Mouse (Mus musculus) hindbrain, embryonic 14.5 days (tissue): ENCODE data around the gene Gm49373. TPM values are rescaled to one million over a fixed set of nuclear protein-coding genes. Genes with fewer than 3 reads are reported as not detected.
A peak's percentile ranks its signal among the peaks of the same experiment; 100 is the strongest.

ENCODE experiments used
- ATAC-seq: fragments of 200-750 bp; cut with Nextera tagmentation; 2 replicates; pipeline ENCODE4 v1.8.0; 2017; ENCODE audit warnings: moderate number of reproducible peaks, mild to moderate bottlenecking, moderate TSS enrichment, moderate library complexity; ENCODE audit not compliant: low FRiP score
- DNase-seq: peaks from one replicate; pipeline ENCODE4 v3.0.0-alpha.2; 2015; ENCODE audit warnings: low spot score
- H3K27ac ChIP-seq: fragments of 300-500 bp; sonication (generic); 2 replicates; pipeline ENCODE4 v1.5.1; 2014; ENCODE audit warnings: mild to moderate bottlenecking, moderate library complexity
- H3K27me3 ChIP-seq: fragments of 300-500 bp; sonication (generic); 2 replicates; pipeline ENCODE4 v1.6.1; 2014; ENCODE audit warnings: mild to moderate bottlenecking, low read length, mixed read lengths; ENCODE audit not compliant: control insufficient read depth, insufficient read depth
- H3K36me3 ChIP-seq: fragments of 300-500 bp; sonication (generic); replicated peaks from 2 replicates; pipeline ENCODE4 v1.6.1; 2014; ENCODE audit not compliant: control insufficient read depth, insufficient read depth
- H3K4me1 ChIP-seq: fragments of 300-500 bp; sonication (generic); replicated peaks from 2 replicates; pipeline ENCODE4 v1.6.1; 2014; ENCODE audit warnings: antibody characterized with exemption, low read length, mixed read lengths; ENCODE audit not compliant: control insufficient read depth, insufficient read depth
- H3K4me2 ChIP-seq: fragments of 300-500 bp; sonication (generic); replicated peaks from 2 replicates; pipeline ENCODE4 v1.6.1; 2014; ENCODE audit warnings: mild to moderate bottlenecking, moderate library complexity
- H3K4me3 ChIP-seq: fragments of 300-500 bp; sonication (generic); replicated peaks from 2 replicates; pipeline ENCODE4 v1.5.1; 2014; ENCODE audit warnings: mild to moderate bottlenecking, low read length
- H3K9ac ChIP-seq: fragments of 300-500 bp; sonication (generic); 2 replicates; pipeline ENCODE4 v1.6.1; 2014
- H3K9me3 ChIP-seq: fragments of 300-500 bp; sonication (generic); 2 replicates; pipeline ENCODE4 v1.6.1; 2016; ENCODE audit warnings: low read length; ENCODE audit not compliant: control insufficient read depth
- WGBS: fragments of 180-500 bp; shearing (Covaris S2); extraction: QIAGEN DNeasy Blood & Tissue Kit; methylation state at CpG from one replicate; pipeline ENCODE4 v1.1.7; 2014; 5-methylcytosine and 5-hydroxymethylcytosine counted together
- polyA plus RNA-seq: library from polyadenylated mRNA; unstranded; fragments of >200 nt; fragmentation: Nextera tagmentation; extraction: Ambion mirVana; gene quantifications from 2 replicates; pipeline ENCODE4 v1.2.1, GENCODE M21; 2014

The Gm49373 gene
- polyA plus RNA-seq, 1 experiment from 2014 or later = 1.2 TPM

DNA sequence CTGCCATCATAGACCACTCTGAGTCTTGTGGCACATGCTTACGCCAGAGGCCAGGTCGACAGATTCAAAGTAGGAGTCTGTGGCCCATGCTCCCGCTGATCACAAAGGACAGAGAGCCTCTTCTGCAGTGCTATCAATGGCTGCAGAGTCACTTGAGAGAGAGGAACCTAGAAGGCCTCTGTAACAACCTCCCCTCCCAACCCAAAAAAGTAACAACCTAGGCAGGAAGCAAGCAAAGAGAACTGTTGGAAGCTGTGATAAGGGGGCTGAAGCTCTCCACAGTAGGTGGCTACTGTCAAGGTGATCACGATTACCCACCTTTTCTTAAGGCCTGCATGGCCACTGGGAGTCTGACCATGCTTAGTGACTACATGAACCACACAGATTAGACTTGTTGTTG lies 29.3 kb downstream of the Gm49373 start:
- DNase-seq (no peak), ATAC-seq (no peak)
- WGBS = 87% methylated on average over 4 of the region's 4 CpGs
- no peaks in the 10 kb centered on the region for H3K4me1 ChIP-seq
- H3K36me3 ChIP-seq = no peaks in the 10 kb centered on the region
- no peak overlapping the region for H3K9ac ChIP-seq
- H3K27me3 ChIP-seq = peaks cover 21% of the 10 kb centered on the region
- no peak overlapping the region for H3K27ac ChIP-seq
- H3K9me3 ChIP-seq = no peaks in the 10 kb centered on the region
- H3K4me2 ChIP-seq = no peak overlapping the region
- no peak overlapping the region for H3K4me3 ChIP-seq

GRCm38 (mm10) chr9:21041308-21041707 lies 31.6 kb downstream of the Gm49373 start:
- WGBS = 61% methylated on average over 4 of the region's 4 CpGs
- Histone ChIP-seq H3K9ac (no peak overlapping the region), H3K36me3 (no peaks in the 10 kb centered on the region), H3K4me1 (peaks cover 20% of the 10 kb centered on the region; the same call in 1 of the 2 replicates), H3K27me3 (peaks cover 44% of the 10 kb centered on the region), H3K27ac (no peak overlapping the region), H3K4me2 (no peak overlapping the region), H3K9me3 (no peaks in the 10 kb centered on the region), H3K4me3 (no peak overlapping the region)
- ATAC-seq (no peak), DNase-seq (no peak)

DNA sequence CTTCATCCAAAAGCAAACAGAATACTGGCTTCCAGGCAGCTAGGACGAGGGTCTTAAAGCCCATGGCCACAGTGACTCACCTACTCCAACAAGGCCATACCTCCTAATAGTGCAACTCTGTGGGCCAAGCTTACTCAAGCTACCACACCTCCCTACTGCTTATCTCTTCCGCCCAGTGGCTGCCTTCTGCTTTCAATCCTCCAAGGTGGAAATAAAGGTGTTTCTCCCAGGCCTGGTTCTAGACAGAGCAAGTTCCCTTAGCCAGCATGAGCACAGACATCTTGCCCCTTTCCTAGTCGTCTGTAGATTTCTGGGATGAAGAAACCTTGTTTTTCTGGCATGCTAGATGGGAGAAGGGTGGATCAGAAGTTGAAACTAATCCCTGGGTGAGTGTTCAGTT lies 33.1 kb downstream of the Gm49373 start:
- H3K4me1 ChIP-seq = peaks cover 25% of the 10 kb centered on the region; the same call in 1 of the 2 replicates
- H3K4me2 ChIP-seq = no peak overlapping the region
- H3K27ac ChIP-seq = no peak overlapping the region
- DNase-seq (no peak), ATAC-seq (no peak)
- WGBS = 75% methylated on average over 3 of the region's 3 CpGs
- H3K9ac ChIP-seq = no peak overlapping the region
- no peak overlapping the region for H3K4me3 ChIP-seq
- H3K27me3 ChIP-seq = peaks cover 59% of the 10 kb centered on the region
- no peaks in the 10 kb centered on the region for H3K36me3 ChIP-seq
- H3K9me3 ChIP-seq = no peaks in the 10 kb centered on the region

- Histone ChIP-seq H3K4me3 (peak overlapping the region; percentile 46), H3K4me2 (peak overlapping the region; percentile 76), H3K4me1 (peaks cover 36% of the 10 kb centered on the region), H3K27me3 (peaks cover 82% of the 10 kb centered on the region), H3K9me3 (no peaks in the 10 kb centered on the region), H3K9ac (peak overlapping the region; percentile 70), H3K27ac (no peak overlapping the region), H3K36me3 (no peaks in the 10 kb centered on the region)
- under 1% methylated on average over 31 of the region's 31 CpGs for WGBS
- DNase-seq (peak; percentile 61), ATAC-seq (peak; percentile 74; the same call in 1 of the 2 replicates)
These were observed 35.4 kb downstream of the Gm49373 start for GRCm38 (mm10) chr9:21037481-21037891.

DNA sequence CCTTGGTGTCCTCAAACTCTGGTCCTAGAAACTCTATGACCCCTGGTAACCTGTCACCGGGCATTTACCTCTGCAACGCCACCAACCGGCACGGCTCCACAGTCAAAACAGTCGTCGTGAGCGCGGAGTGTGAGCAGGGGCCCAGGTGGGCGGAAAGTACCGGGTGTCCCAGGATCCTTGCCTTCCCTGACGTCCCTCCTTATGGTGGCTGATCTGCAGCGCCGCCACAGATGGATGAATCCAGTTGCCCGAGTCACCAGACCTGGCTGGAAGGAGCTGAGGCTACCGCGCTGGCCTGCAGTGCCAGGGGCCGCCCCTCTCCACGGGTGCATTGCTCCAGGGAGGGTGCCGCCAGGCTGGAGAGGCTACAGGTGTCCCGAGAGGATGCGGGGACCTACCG lies 36.2 kb downstream of the Gm49373 start:
- WGBS = 2% methylated on average over 22 of the region's 22 CpGs
- Histone ChIP-seq H3K9me3 (no peaks in the 10 kb centered on the region), H3K4me2 (peak overlapping the region; percentile 76), H3K27me3 (peaks cover 90% of the 10 kb centered on the region), H3K9ac (no peak overlapping the region), H3K27ac (no peak overlapping the region), H3K4me3 (peak overlapping the region; percentile 46), H3K4me1 (peaks cover 44% of the 10 kb centered on the region), H3K36me3 (no peaks in the 10 kb centered on the region)
- no peak for ATAC-seq
- no peak for DNase-seq

DNA sequence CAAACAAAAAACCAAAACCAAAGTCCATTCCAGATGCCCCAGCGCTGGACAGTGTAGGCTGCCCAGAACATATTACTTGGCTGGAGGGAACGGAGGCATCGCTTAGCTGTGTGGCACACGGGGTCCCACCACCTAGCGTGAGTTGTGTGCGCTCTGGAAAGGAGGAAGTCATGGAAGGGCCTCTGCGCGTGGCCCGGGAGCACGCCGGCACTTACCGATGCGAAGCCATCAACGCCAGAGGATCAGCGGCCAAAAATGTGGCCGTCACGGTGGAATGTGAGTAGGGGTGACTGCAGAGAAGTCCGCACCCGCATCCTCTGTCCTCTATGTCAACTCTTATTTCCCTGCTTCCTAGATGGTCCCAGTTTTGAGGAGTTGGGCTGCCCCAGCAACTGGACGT lies 36.7 kb downstream of the Gm49373 start:
- H3K4me3 ChIP-seq = peak overlapping the region; percentile 46
- ATAC-seq (no peak), DNase-seq (no peak)
- peaks cover 91% of the 10 kb centered on the region for H3K27me3 ChIP-seq
- H3K9me3 ChIP-seq = no peaks in the 10 kb centered on the region
- H3K27ac ChIP-seq = no peak overlapping the region
- H3K9ac ChIP-seq = no peak overlapping the region
- no peaks in the 10 kb centered on the region for H3K36me3 ChIP-seq
- H3K4me2 ChIP-seq = peak overlapping the region; percentile 76
- 7% methylated on average over 20 of the region's 20 CpGs for WGBS
- peaks cover 45% of the 10 kb centered on the region for H3K4me1 ChIP-seq

- H3K9ac ChIP-seq = no peak overlapping the region
- DNase-seq (no peak), ATAC-seq (no peak)
- H3K27me3 ChIP-seq = peaks cover 93% of the 10 kb centered on the region
- peak overlapping the region; percentile 46; the same call in 1 of the 2 replicates for H3K4me3 ChIP-seq
- peaks cover 45% of the 10 kb centered on the region for H3K4me1 ChIP-seq
- WGBS = 18% methylated on average over 9 of the region's 9 CpGs
- no peaks in the 10 kb centered on the region for H3K36me3 ChIP-seq
- H3K9me3 ChIP-seq = no peaks in the 10 kb centered on the region
- no peak overlapping the region for H3K27ac ChIP-seq
- peak overlapping the region; percentile 76 for H3K4me2 ChIP-seq
These were observed 37.3 kb downstream of the Gm49373 start for GRCm38 (mm10) chr9:21035586-21035985.

DNA sequence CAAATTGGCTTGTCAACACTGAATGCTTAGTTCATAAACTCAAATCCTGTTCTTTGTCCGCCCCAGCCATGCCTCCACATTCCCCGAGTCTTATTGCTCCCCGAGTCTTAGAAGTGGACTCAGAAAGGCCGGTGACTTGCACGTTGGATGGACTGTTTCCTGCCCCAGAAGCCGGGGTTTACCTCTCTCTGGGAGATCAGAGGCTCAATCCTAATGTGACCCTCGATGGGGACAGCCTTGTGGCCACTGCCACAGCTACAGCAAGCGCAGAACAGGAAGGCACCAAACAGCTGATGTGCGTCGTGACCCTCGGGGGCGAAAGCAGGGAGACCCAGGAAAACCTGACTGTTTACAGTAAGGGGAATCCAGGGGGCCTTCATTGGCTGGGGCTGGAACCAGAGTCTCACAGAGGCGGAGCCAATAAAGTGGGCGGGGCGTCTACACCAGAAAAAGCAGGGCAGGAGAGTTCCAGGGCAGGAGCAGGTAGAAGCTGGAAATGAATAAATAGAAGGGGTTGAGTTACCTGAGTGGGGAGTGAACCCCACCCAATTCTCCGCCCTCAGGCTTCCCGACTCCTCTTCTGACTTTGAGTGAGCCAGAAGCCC lies 38.3 kb downstream of the Gm49373 start:
- no peak overlapping the region for H3K4me3 ChIP-seq
- peaks cover 48% of the 10 kb centered on the region for H3K4me1 ChIP-seq
- WGBS = 6% methylated on average over 17 of the region's 17 CpGs

DNA sequence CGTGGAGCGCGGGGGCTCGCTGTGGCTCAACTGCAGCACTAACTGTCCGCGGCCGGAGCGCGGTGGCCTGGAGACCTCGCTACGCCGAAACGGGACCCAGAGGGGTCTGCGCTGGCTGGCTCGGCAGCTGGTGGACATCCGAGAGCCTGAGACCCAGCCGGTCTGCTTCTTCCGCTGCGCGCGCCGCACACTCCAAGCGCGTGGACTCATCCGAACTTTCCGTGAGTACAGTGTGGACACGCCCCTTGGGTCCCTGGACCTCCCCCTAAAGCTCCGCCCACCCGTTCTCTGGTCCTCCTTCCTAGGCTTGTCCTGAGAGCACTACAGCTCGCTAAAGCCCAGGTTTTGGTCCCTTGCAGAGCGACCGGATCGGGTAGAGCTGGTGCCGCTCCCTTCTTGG lies 39.8 kb downstream of the Gm49373 start:
- H3K4me1 ChIP-seq = peaks cover 51% of the 10 kb centered on the region
- no peak overlapping the region for H3K9ac ChIP-seq
- under 1% methylated on average over 34 of the region's 34 CpGs for WGBS
- DNase-seq (peak; percentile 54), ATAC-seq (no peak)
- peak overlapping the region; percentile 90 for H3K4me2 ChIP-seq
- H3K27ac ChIP-seq = no peak overlapping the region
- peaks cover 93% of the 10 kb centered on the region for H3K27me3 ChIP-seq
- peak overlapping the region; percentile 41 for H3K4me3 ChIP-seq
- no peaks in the 10 kb centered on the region for H3K9me3 ChIP-seq
- no peaks in the 10 kb centered on the region for H3K36me3 ChIP-seq

More for the DNA sequence above, 38.3 kb downstream of the Gm49373 start:
- no peak for DNase-seq
- no peaks in the 10 kb centered on the region for H3K36me3 ChIP-seq
- no peak overlapping the region for H3K27ac ChIP-seq
- H3K9ac ChIP-seq = no peak overlapping the region
- no peak for ATAC-seq
- H3K27me3 ChIP-seq = peaks cover 93% of the 10 kb centered on the region
- 0 out of 2 replicates have a peak overlapping the region, but pooled peaks have one; percentile 76 for H3K4me2 ChIP-seq
- H3K9me3 ChIP-seq = no peaks in the 10 kb centered on the region
